Comparison of ENCODE assay signal across 7 mouse cellular contexts in genomic region chr13:94174577-94175279, GRCm38 (mm10).
A peak's percentile ranks its signal among the peaks of the same experiment; 100 is the strongest.
DNase-seq lines count a peak whose midpoint lies in the region; ATAC-seq and TF ChIP-seq lines count a peak whose summit lies in the region.

No protein-coding gene starts in this region.

- 29% methylated on average over 16 of the region's 16 CpGs for WGBS in lung, embryonic 14.5 days
- 41% methylated on average over 16 of the region's 16 CpGs for WGBS in lung, adult 2 months
- 13% methylated on average over 16 of the region's 16 CpGs for WGBS in forebrain, embryonic 16.5 days
- 4% methylated on average over 16 of the region's 16 CpGs for WGBS in macrophage (ENCODE audit: missing documents)

- H3K4me3 ChIP-seq in lung, embryonic 14.5 days (ENCODE audit: low read depth, low read length), result peak overlapping the region; percentile 45
- no peak overlapping the region for H3K4me3 ChIP-seq in lung, adult 2 months (replicated peaks; ENCODE audit: extremely low read depth, low read depth, low read length)
- peak overlapping the region; percentile 56 for H3K4me3 ChIP-seq in forebrain, embryonic 16.5 days (replicated peaks; ENCODE audit: low read length)
- peak overlapping the region; percentile 95 for H3K4me3 ChIP-seq in macrophage (ENCODE audit: inconsistent target)

- no peak for TF ChIP-seq POLR2A in lung, adult 2 months (IDR thresholded peaks at IDR 0.05; ENCODE audit: borderline replicate concordance, extremely low read depth, low read depth, low read length)

- 0 out of 2 replicates have a peak, but pooled peaks have one; percentile 16 for ATAC-seq in lung, embryonic 14.5 days (ENCODE audit: insufficient read depth)
- ATAC-seq in forebrain, embryonic 16.5 days, result no peak

- DNase-seq in lung, embryonic 14.5 days, result peak; percentile 58
- no peak for DNase-seq in lung, adult 2 months
- peak; percentile 55 for DNase-seq in cerebellum, adult 9-11 months
- DNase-seq in frontal cortex, adult 2 months (ENCODE audit: extremely low spot score in 1 of 2, low spot score in 1 of 2), result no peak
- no peak for DNase-seq in ovary, adult 18-20 months (ENCODE audit: low spot score)

- no peak overlapping the region for H3K27ac ChIP-seq in lung, embryonic 14.5 days (ENCODE audit: low read depth)
- H3K27ac ChIP-seq in forebrain, embryonic 16.5 days (ENCODE audit: low read length), result no peak overlapping the region
- peak overlapping the region; percentile 92 for H3K27ac ChIP-seq in macrophage

- no peak for TF ChIP-seq CTCF in lung, embryonic 14.5 days (IDR thresholded peaks at IDR 0.05; ENCODE audit: low read depth)
- TF ChIP-seq CTCF in lung, adult 2 months (IDR thresholded peaks at IDR 0.05; ENCODE audit: insufficient read depth, low read length), result no peak

- no peaks in the 10 kb centered on the region for H3K27me3 ChIP-seq in lung, embryonic 14.5 days (ENCODE audit: insufficient read depth, low read length)
- peaks cover 4% of the 10 kb centered on the region; the same call in 1 of the 2 replicates for H3K27me3 ChIP-seq in forebrain, embryonic 16.5 days (replicated peaks; ENCODE audit: control insufficient read depth, insufficient read depth, low read length)

- H3K4me1 ChIP-seq in lung, embryonic 14.5 days (ENCODE audit: insufficient read depth), result peaks cover 30% of the 10 kb centered on the region
- H3K4me1 ChIP-seq in lung, adult 2 months (ENCODE audit: control insufficient read depth, insufficient read depth, low read length), result no peaks in the 10 kb centered on the region
- H3K4me1 ChIP-seq in forebrain, embryonic 16.5 days (replicated peaks; ENCODE audit: control insufficient read depth, insufficient read depth, low read length), result peaks cover 28% of the 10 kb centered on the region

- peaks cover 58% of the 10 kb centered on the region for H3K79me2 ChIP-seq in macrophage (ENCODE audit: inconsistent target)

- peak overlapping the region; percentile 58 for H3K9ac ChIP-seq in lung, embryonic 14.5 days
- H3K9ac ChIP-seq in forebrain, embryonic 16.5 days (replicated peaks; ENCODE audit: low read depth, low read length), result peak overlapping the region; percentile 61

- H3K36me3 ChIP-seq in lung, embryonic 14.5 days (ENCODE audit: insufficient read depth), result peaks cover 26% of the 10 kb centered on the region
- no peaks in the 10 kb centered on the region for H3K36me3 ChIP-seq in forebrain, embryonic 16.5 days (ENCODE audit: control insufficient read depth, insufficient read depth)
- H3K36me3 ChIP-seq in macrophage (ENCODE audit: inconsistent target), result peaks cover 14% of the 10 kb centered on the region; the same call in 1 of the 2 replicates

- peak overlapping the region; percentile 94 for H3K4me2 ChIP-seq in lung, embryonic 14.5 days
- peak overlapping the region; percentile 90 for H3K4me2 ChIP-seq in forebrain, embryonic 16.5 days (ENCODE audit: low read length)

- H3K9me3 ChIP-seq in lung, embryonic 14.5 days (ENCODE audit: low read depth, low read length), result no peaks in the 10 kb centered on the region
- H3K9me3 ChIP-seq in forebrain, embryonic 16.5 days (ENCODE audit: control insufficient read depth, low read length), result no peaks in the 10 kb centered on the region

Comparison
In these comparisons a context has a peak if more than half of its experiments do, and no peak if none do; other contexts are left out.
1. DNase-seq: peak in lung, embryonic 14.5 days (single experiment) and cerebellum, adult 9-11 months (single experiment); none in lung, adult 2 months (single experiment), frontal cortex, adult 2 months (0 of 2) and ovary, adult 18-20 months (single experiment).